Comparison of ENCODE assay signal across 8 mouse cellular contexts in genomic region chr10:7211696-7212482, GRCm38 (mm10). TPM values are rescaled to one million over a fixed set of nuclear protein-coding genes. Genes with fewer than 3 reads are reported as not detected.
DNase-seq lines count a peak whose midpoint lies in the region; ATAC-seq and TF ChIP-seq lines count a peak whose summit lies in the region.

Gene Cnksr3, minus strand, starts transcription at chr10:7212237.

- H3K27ac ChIP-seq in gastrocnemius, adult 2 months: peak within 1 kb of the TSS; percentile 94
- peak within 1 kb of the TSS; percentile 82 for H3K27ac ChIP-seq in hindbrain, postnatal 0 days

- TF ChIP-seq CTCF in gastrocnemius, adult 2 months (IDR thresholded peaks at IDR 0.05): peak; percentile 2; the same call in 1 of the 2 replicates
- no peak for TF ChIP-seq CTCF in hindbrain, postnatal 0 days (IDR thresholded peaks at IDR 0.05; ENCODE audit: low read depth)

- H3K27me3 ChIP-seq in hindbrain, postnatal 0 days (ENCODE audit: insufficient read depth, low read length): no peaks in the 10 kb centered on the region

- peak within 1 kb of the TSS; percentile 63 for H3K9ac ChIP-seq in hindbrain, postnatal 0 days (replicated peaks; ENCODE audit: low read length)

- peak; percentile 67 for ATAC-seq in activated CD4-positive, CD25-positive, alpha-beta regulatory T cell, adult 4 months
- peak; percentile 72 for ATAC-seq in common myeloid progenitor, adult 5-6 weeks (replicated peaks; ENCODE audit: low read depth, poor library complexity, severe bottlenecking)
- peak; percentile 91 for ATAC-seq in hindbrain, postnatal 0 days

- peak; percentile 98 for DNase-seq in gastrocnemius, adult 2 months
- DNase-seq in hindbrain, postnatal 0 days (ENCODE audit: low spot score): peak; percentile 95
- peak; percentile 84 for DNase-seq in left cerebral cortex, adult 18-20 months (ENCODE audit: low spot score in 2 of 2)
- DNase-seq in lung, postnatal 4 days: peak; percentile 97
- DNase-seq in retina, postnatal 1 day: peak; percentile 95
- DNase-seq in thymus, postnatal 4 days: peak; percentile 98

- peaks cover 4% of the 10 kb centered on the region; the same call in 1 of the 2 replicates for H3K4me1 ChIP-seq in hindbrain, postnatal 0 days (ENCODE audit: insufficient read depth, low read length)

- no peaks in the 10 kb centered on the region for H3K36me3 ChIP-seq in hindbrain, postnatal 0 days (ENCODE audit: insufficient read depth, low read length)

- intact Hi-C loops in gastrocnemius, adult 2 months (cut with DNase I): loop anchor here (2.0 to 5.0 kb wide), 2 partner anchors 60 to 93 kb away; no protein-coding TSS in a partner anchor

- WGBS in hindbrain, postnatal 0 days: under 1% methylated on average over 63 of the region's 74 CpGs

- peak within 1 kb of the TSS; percentile 97 for H3K4me2 ChIP-seq in hindbrain, postnatal 0 days (ENCODE audit: low read depth, low read length)

- H3K4me3 ChIP-seq in gastrocnemius, adult 2 months: peak within 1 kb of the TSS; percentile 88
- H3K4me3 ChIP-seq in hindbrain, postnatal 0 days (ENCODE audit: low read length): peak within 1 kb of the TSS; percentile 76

- H3K9me3 ChIP-seq in hindbrain, postnatal 0 days (ENCODE audit: low read length): no peaks in the 10 kb centered on the region

RNA-seq across cellular contexts. Expression of gene Cnksr3, which starts in this region (rescaled TPM):
- polyA plus RNA-seq in activated CD4-positive, CD25-positive, alpha-beta regulatory T cell, adult 4 months (2017; shearing (Covaris generic)): 1 to 10 TPM; 3.2 to 3.6 TPM
- total RNA-seq in common myeloid progenitor, adult 5-6 weeks (2017): 7.8 and 8.7 TPM in 2 replicates
- 1 to 10 TPM; 4.4 to 9.0 TPM for total RNA-seq in gastrocnemius, adult 2 months (2021)
- 8.9 and 9.8 TPM in 2 replicates for total RNA-seq in hindbrain, postnatal 0 days (2014; rRNA removed)
- polyA plus RNA-seq in hindbrain, postnatal 0 days (2015; fragmentation: Nextera tagmentation; extraction: Ambion mirVana): 3.7 and 4.0 TPM in 2 replicates
- total RNA-seq in left cerebral cortex, adult 18-20 months (2021): 1 to 10 TPM; 3.6 to 3.8 TPM

Comparison
In these comparisons a context has a peak if more than half of its experiments do, and no peak if none do; other contexts are left out.
1. Peak in every context shown above with its lines: DNase-seq, ATAC-seq, H3K4me3 ChIP-seq and H3K27ac ChIP-seq.